Mouse (Mus musculus): ENCODE results near the gene Ptpn22.
"Not testable (repeated sequence)": the region's sequence is repeated elsewhere in the genome, so short reads cannot be mapped to it uniquely, and the experiment has no call there.

Gene Ptpn22

DNA sequence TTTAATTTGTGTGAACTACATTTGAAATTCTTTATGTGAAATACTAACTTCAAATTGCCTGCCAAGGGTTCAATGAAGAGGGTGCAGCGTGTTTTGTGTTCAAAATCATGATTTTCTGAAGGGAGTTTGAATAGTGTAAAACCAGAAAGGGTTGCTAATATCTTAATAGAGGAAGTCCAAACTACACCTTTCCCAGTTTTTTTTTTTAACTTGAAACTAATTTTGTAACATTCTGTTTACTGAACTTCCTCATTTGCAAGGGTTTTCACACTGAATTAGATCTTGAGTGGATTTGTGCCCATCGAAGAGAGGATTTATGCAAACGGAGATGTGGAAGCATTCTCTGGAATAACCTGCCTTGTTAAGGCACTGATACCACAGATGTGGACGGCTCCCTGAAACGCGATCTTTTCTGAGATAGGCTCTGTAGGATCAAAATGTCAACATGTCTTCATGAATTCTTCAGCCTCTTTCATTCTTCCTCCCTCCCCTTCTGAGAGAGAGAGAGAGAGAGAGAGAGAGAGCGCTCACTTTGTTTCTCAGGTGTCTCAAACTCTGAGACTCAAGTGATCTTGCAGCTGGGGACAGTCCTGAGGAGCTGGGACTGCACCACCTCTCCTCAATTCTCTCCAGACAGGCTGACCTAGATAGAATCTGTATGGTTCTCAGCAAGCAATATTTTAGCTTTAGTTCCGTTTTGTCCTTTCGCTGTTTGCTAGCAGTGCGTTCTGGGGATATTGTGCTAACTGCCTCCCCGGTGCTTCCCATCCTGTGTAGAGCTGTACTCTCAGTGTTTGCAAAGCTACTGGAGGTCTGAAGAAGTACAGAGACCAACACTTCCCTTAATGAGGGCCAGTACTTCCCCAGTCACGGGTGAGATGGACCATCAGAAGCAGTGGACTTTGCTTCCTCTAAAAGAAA lies at the start of gene Ptpn22:
Ptpn22 (plus strand) TSS at position 915 of the 921 bp plus-strand sequence.
- CTCF ChIA-PET = interaction anchor here (1.0 to 1.4 kb wide), 2 partner anchors 11 to 13 kb away, joined by 4 to 5 read pairs; no protein-coding TSS in a partner anchor

DNA sequence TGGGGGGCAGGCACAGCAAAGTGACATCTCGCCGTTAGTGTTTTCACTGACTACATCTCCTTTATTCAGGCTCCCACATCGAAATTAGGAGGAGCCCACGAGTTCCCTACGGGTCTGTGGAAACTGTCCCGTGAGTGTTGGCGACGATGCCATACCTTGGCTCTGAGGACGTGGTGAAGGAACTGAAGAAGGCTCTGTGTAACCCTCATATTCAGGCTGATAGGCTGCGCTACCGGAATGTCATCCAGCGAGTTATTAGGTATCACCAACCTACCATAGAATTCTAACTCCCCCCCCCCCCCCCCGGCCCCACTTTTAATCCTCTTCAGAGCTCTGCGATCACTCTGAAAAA lies 49.8 kb upstream of the Ptpn22 start:
- CTCF ChIA-PET = interaction anchor here (0.6 kb wide), 1 partner anchor 327 kb away, joined by 6 read pairs; no protein-coding TSS in a partner anchor

DNA sequence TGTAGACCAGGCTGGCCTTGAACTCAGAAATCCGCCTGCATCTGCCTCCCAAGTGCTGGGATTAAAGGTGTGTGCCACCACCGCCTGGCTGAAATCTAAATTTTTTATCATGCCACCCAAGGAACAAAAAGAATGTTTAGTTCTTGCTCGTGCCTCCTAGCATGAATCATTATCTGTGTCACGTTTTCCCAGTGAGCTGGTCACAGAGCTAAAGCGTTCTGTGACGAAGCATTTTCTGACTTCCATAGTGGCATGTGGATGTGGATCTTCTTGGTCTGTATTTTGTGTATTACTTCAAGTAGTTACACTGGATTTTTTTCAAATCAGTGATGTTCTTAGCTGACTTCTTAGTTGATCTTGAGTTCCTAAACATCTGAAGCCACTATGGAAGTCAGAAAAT lies 48.6 kb upstream of the Ptpn22 start:
- CTCF ChIA-PET = interaction anchor here (0.5 kb wide), 1 partner anchor 28 kb away, joined by 3 read pairs; no protein-coding TSS in a partner anchor

DNA sequence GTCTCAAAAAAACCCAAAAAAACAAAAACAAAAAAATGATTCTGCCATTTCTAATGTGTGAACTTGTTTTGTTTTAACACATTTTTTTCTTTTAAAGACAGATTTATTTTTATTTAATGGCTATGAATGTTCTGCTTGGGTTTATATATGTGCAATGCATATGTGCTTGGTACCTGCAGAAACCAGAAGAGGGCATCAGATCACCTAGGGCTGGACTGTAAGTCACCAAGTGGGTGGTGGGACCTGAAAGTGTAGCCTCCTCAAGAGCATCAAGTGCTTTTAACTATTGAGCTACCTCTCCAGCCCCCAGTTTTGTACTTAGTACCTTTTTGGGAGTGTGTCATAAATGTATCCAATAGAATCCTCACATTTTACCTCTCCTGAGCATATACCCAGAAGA lies 32.0 kb upstream of the Ptpn22 start:
- CTCF ChIA-PET = interaction anchor here (0.7 kb wide), 1 partner anchor 26 kb away, joined by 3 read pairs; no protein-coding TSS in a partner anchor

DNA sequence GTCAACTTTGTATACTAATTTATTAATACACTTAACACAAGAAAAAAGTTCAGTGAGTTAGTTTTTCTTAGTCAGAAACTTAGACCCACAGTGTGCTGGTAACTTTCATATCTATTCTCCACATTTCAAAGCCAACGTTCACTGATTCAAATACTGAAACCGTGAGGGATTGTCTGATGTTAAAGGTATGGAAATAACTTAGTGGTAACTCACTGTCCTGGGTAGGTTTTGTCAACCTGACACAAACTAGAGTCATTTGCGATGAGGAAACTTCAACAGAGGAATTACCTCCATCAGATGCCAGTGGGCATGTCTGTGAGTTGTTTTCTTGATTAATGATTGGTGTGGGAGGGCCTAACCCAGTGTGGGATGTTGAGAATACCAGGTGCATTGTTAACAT lies 30.6 kb upstream of the Ptpn22 start:
- CTCF ChIA-PET = no interaction called here

DNA sequence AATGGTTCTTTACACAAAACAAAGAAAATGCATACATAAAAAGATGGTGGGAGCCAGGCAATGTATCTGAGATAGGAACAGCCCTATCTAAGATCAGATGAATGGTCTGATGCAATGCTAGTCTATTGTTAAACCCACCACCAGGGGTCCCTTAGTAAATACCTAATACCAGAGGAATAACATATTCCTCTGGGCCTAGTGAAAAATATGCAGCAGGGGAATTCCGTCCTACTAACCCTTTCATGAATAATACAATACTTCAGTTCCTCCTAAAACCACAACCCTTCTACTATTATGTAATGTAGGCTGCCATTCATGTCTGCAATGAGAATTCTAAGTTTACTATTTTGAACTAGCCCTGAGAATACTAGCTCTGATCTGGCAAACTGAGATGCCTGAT lies 28.9 kb upstream of the Ptpn22 start:
- CTCF ChIA-PET = not testable (repeated sequence)

DNA sequence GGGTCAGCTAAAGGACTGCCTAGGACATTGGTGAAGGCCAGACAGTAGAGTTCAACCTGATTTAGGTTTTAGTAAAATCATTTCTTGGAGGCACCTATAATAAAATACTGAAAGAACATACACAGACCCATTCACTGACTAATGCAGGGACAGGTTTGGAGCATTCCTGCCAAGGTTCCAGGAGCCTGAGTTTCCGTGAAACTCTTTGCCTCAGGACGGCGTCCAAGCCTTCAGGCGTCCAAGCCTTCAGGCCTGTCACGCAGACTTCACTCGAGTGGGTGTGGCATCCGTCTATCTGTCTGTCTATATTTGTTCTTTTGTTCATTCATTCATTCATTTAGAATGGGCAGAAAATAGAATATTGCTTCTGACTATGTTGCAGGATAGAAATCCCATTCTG lies 28.4 kb upstream of the Ptpn22 start:
- CTCF ChIA-PET = no interaction called here

DNA sequence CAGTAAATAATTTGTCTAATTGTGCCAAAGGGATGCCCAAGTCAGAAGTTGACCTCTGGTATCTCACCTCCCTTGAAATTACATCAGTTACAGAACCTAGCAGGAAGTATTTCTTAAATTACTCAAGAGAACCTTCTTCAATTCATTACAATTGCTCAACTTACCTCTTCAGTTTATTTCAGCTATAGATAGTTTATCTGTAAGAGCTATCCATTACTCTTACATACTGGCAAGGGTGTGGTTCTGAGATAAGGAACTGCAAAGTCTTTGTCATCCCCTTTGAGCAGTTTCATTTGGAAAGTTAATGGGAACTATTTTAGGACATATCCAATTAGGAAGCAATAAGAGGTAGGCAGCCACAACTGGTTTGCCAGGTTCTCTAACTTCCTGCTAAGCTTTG lies 27.2 kb upstream of the Ptpn22 start, which contains the start of gene Bcl2l15:
Bcl2l15 (plus strand) TSS at position 176 of the 400 bp plus-strand sequence.
- CTCF ChIA-PET = interaction anchor here (0.6 to 0.7 kb wide), 2 partner anchors 28 to 55 kb away, joined by 4 to 7 read pairs; no protein-coding TSS in a partner anchor

DNA sequence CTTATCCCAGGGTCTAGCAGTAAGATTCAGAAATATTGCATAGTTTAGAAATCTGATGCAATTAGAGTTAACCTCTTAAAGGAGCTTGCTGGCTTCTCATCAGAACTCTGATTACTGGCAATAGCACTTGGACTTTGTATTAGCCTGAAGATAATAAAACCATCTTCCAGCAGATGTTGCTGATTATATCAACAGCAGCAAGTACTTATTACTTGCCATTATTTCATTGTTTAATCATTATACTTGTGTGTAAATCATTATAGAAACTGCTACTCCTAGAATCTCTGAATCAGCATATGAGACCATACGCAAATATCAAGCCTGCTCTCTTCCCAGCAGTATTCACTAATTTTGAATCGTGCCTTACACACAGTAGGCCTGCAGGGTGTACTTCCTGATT lies 25.6 kb upstream of the Ptpn22 start:
- CTCF ChIA-PET = no interaction called here

DNA sequence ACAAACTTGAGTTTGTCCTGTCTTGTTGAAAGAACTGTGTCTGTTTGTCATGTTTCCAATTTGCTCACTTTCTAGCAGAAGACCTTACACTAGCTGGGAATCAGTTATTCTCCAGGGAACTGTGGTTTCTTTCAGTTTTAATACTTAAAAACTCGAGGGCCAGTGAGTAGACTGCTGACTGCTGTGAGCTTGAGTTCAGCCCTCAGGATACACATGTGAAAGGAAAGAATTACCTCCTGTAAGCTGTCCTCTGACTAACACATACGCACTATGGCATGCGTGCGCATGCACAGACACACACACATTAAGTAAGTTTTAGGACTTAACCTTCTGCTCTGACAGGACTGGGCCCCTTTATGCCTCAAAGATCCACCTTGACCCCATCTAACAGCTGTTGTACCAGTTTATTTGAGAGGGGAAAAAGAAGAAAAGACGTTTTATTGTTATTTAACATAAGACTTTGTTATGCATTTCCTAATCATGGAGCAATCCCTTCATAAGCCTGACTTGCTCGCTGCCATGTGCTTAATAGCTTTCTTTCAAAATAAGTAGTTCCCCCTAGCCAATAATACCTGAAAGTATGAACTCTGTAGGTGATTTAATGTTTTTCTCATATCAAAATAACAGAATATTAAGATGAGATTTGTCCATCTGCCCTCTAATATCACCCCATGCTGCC lies 24.2 kb upstream of the Ptpn22 start:
- CTCF ChIA-PET = no interaction called here

DNA sequence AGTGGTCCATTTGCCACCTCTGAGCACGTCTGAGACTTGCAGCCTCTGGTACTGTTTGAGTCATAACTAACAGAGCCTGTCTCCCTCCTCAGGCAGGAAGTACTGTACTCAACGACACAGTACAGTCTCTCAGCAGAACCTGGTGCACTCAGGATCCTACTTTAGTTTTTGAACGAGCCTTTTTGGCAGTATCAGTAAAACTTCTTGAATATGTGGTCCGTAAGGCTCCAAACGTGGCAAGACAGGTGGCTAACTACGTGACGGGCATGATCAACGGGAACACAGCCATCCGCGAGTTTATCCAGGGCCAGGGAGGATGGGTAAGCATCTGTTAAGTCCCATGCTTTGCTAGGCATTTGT lies 23.7 kb upstream of the Ptpn22 start:
- CTCF ChIA-PET = no interaction called here

DNA sequence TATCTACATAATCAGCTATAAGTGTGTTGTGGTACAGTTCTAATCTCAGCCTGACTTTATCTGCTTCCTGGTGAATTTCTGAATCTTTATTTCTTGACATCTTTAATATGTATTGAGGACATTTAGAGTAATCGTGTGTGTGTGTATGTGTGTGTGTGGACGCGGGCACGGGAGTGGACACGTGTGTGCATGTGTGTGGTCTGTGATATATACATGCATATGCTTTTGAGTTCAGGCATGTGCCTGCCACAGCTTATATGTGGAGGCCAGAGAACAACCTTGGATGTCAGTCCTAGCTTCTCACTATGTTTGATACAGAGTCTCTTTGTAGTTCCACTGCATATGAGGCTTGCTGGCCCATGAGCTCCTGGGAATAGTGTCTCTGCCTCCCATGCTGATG lies 23.1 kb upstream of the Ptpn22 start:
- CTCF ChIA-PET = no interaction called here

DNA sequence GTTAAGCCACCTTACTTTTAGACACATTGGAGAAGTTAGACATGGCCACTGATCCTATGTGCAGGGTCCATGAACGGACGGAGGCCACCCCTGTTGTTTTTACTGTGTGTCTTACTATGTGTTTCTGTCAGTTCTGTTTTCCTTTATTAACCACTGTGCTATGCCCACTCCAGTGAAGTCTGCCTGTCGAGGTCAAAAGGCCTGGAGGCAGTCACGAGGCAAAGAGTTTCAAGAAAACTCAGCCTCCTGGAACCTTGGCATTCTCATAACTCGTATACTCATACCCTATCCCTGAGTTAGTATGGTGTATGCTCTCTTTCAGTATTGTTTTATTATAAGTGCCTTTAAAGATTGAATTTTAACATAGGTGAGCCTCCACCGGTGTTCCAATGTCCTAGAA lies 19.9 kb upstream of the Ptpn22 start:
- CTCF ChIA-PET = interaction anchor here (0.6 kb wide), 1 partner anchor 49 kb away, joined by 9 read pairs; no protein-coding TSS in a partner anchor

DNA sequence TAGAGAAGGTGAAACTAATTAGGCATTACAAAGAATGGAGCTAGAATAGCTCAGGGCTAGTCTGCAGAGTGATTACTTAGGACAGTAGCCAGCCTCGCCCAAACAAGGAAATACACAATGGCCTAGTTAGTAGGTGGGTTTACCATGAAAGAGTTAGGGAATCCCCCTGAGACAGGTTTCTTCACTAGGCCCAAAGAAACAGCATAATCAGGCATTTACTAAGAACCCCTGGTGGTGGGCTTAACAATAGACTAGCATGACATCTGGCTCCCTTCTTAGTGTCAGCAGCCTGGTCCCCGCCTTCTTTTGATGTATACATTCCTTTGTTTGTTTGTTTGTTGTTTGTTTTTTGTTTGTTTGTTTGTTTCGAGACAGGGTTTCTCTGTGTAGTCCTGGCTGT lies 19.4 kb upstream of the Ptpn22 start:
- CTCF ChIA-PET = interaction anchor here (0.6 kb wide), 1 partner anchor 48 kb away, joined by 9 read pairs; no protein-coding TSS in a partner anchor

DNA sequence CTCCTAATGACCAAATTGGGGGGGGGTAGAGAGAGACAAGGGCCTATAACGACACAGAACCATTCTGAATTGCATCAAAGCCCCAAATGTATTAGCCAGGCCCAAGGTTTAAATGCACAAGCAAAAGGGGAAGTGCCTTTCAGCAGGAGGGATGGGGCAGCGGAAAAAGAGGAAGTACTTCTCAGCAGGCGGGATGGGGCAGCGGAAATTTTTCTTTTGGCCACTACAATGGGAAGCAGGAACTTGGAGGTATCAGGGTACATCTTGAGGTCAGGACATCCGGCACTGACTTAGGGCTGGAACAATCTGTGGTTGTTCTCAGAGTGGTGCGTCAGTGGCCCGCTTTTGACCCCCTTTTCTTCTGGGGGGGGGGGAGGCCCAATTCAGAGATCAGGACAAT lies 18.6 kb upstream of the Ptpn22 start:
- CTCF ChIA-PET = not testable (repeated sequence)

DNA sequence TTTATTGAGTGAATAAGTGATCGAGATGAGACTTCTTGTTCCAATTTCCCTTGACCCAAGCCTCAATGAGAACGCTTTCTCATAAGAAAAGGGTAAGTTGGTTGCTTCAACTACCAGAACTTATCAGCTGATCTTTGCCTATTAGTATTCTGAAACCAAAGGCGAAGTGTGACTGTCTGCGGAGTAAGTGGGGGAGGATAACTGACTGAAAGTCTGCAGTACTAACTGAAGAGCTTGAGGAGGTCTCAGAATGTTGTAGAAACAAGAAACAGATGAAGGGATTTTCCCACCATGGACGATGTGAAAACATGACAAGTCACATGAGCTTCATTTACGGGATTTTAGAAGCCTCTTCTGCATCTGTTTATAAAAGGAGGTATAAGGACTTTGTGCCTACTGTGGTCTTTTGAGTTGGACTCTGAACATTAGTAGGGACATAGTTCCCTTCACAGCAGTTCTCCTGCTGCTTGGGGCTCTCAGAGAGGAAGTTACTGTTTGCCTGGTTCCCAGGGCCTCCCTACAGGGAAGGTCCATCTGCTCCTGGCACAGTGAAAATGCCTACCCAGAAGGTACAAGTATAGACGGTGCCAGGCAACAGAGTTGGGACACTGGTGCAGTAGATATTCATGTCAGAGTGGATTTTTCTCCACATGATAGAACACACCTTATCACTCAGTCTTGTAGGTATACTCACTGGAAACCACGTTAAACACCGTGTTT lies 8.8 kb upstream of the Ptpn22 start:
- CTCF ChIA-PET = interaction anchor here (0.5 to 2.8 kb wide), 5 partner anchors 23 to 121 kb away, joined by 3 to 12 read pairs (median 4); no protein-coding TSS in a partner anchor

DNA sequence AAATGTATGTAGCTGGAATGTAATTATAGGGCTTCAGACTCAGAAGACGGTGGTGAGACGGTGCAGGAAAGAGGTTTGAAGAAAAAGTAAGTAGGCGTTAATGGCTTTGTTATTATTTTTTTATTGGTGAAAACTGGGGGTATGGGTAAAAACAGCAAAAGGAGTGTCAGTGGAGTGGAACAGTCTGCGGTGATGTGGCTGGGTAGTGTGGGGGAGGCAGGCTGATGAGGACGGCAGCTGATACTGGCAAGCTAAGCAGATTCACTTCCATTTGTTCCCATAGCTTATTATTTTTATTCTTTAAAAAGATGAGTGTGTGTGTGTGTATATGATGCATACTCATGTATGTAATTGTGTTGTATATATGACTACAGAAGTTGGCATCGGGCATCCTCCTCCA lies 8.1 kb upstream of the Ptpn22 start:
- CTCF ChIA-PET = interaction anchor here (0.5 to 2.8 kb wide), 3 partner anchors 22 to 122 kb away, joined by 3 to 12 read pairs (median 4); no protein-coding TSS in a partner anchor

DNA sequence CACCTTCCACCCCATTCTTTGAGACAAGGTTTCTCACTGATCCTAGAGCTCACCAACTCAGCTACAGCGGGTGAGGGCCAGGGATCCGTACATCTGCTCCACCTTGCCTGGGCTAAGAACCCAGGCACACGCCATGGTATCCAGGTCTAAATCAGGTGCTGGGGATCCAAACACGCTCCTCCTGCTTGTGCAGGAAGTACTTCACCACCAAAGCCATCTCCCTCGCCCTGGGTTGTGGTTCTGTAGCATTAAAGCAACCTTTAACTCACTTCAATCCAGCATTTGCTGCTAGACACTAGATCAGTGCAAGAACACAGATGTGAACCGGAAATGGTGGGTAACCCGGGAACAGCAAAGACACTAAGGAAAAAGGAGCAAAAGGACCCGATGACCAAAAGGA lies 7.7 kb upstream of the Ptpn22 start:
- CTCF ChIA-PET = interaction anchor here (0.6 to 2.8 kb wide), 2 partner anchors 17 to 36 kb away, joined by 3 to 12 read pairs; no protein-coding TSS in a partner anchor

DNA sequence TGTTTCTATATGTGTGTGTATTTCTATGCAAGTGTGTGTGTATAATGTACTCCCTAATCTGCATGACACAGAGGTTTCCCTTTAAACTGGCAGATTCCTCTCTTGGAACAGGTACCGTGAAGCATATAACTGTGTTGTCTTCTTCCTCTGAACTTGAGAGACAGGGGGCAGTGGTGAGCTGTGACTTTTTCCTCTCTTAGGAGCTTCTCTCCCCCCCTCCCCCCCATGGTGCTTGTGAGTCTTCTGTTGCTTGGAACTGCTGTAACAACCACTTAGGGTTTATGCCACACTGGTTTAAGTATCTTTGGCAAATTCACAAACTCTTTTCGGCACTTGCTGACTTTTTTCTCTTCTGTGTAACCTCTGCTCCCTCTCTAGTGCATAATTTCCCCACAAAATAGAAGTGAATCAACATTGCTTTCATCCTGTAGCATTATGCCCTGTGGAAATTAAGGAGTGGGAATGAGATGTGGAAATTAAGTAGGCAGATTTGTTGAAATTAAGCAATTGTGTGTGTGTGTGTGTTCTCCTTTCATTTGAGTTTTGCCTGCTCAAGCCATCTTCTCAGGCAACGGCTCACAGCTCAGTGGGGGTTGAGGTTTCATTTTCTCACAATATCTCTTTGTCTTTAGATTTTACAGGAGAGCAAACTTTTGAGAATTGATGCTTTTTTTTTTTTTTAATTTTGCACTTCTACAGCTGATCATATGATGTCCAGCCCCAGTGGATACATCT lies 6.9 kb upstream of the Ptpn22 start:
- CTCF ChIA-PET = interaction anchor here (0.6 to 2.8 kb wide), 4 partner anchors 16 to 53 kb away, joined by 3 to 12 read pairs (median 3); no protein-coding TSS in a partner anchor

DNA sequence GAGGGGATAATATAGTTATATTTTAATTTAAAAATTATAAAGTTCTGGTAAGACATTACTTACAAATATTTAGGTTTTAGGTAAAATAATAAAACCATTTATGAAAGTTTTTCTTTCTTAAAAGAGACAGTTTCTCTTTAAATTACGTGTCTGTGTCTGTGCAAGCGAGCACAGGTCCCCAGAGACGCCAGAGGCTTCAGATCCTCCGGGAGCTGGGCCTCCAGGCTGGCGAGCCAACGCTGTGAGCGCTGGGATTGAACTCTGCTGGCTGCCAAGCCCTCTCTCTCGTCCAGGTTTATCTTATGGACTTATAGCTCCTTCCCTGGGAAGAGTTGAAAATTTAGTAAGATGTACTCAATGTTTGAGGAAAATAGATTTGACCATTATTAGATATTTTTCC lies 5.8 kb upstream of the Ptpn22 start:
- CTCF ChIA-PET = interaction anchor here (0.6 kb wide), 1 partner anchor 15 kb away, joined by 4 read pairs; no protein-coding TSS in a partner anchor
